Mouse (Mus musculus): ENCODE results near the gene Hs3st3a1. TPM values are rescaled to one million over a fixed set of nuclear protein-coding genes. Genes with fewer than 3 reads are reported as not detected.

Hs3st3a1 gene
- under 1 TPM; 0.36 to 0.43 TPM for total RNA-seq (2021)

DNA sequence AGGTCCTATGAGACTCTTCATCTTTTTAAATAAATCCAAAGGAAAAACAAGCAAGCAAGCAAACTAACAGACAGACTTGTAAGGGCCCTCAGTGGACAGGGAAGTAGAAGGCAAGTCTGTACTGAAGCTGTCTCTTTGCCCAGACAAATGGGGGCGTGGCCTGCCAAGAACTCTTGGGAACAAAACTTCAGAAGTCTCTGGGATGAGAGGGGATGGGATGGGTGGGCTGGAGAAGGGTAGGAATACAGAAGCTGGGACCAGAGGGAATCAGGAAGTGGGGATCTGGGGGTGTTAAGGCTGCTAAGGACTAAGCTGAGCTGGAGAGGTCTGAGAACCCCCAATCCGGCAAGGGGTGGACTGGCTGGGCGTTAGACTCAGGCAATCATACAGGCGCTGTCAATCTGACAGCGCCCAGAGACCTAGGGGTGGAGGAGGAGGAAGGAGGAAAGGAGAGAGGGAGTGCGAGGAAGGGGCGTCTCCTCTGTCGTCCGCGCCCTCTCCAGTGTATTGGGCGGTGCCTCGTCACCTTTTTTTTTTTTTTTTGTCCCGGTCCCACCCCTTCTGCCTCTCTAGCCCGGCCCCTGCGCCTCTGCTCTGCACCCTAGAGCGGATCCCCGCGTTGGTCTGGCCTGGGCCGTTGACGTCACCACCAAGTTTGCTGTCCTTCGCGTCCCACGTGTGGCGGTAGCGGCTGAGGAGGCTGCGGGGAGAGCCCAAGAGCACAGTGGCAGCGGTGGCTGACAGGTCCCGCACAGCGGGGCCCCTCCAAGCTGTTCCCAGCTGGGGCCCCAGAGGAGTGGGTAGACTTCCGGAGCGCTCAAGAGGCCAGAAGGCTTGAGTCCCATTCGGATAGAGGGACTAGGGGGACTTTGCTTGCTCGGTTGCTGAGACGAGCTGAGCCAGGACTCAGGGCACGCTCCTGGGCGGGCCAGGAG, at the start of gene Hs3st3a1:
TSS of gene Hs3st3a1 (plus strand) at position 722 of the 935 bp plus-strand sequence.
- intact Hi-C loops (cut with DNase I), result no loop called here
- DNase-seq, result peak; percentile 58 to 75

DNA sequence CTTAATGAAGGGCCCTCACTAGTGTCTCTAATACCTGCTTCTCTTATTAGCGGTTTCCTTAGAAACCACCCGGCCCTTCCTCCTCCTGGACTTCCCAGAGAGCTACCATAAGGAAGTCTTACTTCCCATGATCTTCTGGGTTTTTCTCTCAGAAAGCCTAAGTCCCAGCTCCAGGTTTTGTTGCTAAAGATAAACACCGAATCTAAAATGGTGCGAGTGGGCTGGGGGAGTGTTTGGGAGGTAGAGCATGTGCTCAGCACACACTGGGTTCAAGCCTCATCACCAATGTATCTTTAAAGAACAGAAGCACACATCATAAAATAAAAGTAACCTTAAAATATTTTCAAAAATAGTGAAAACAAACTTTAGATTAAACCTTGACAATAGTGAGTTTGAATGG, 48.8 kb upstream of the Hs3st3a1 start:
- intact Hi-C loops (cut with DNase I), result no loop called here

DNA sequence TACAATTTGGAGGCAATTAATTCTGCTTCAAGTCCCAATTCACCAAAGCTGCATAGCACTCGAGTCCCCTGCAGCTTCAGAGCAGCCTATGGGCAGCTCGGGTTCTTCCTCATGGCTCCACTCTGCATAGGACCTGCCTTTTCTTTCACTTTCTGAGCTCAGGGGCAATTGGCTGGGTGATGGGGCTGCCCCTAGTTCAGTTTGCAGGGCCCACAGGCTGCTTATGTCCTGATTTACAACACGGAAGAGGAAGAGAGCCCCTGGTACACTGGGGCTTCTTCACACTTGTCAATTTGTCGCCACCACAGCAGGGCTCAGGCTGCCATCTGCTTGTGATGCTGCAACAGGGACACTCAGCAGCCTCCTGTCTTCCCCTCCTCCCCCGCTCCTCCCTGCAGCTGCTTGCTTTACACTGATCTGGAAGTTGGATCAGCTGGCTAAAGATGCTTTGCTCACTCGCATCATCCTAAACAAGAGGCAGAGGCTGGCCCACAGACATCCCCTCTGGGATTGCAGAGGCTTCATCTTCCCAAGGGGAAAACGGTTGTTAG, 38.7 kb upstream of the Hs3st3a1 start:
- peak in 1 of 2 experiments; percentile 5 for DNase-seq
- intact Hi-C loops (cut with DNase I), result no loop called here

More for the DNA sequence above, 48.8 kb upstream of the Hs3st3a1 start:
- no peak for DNase-seq

DNA sequence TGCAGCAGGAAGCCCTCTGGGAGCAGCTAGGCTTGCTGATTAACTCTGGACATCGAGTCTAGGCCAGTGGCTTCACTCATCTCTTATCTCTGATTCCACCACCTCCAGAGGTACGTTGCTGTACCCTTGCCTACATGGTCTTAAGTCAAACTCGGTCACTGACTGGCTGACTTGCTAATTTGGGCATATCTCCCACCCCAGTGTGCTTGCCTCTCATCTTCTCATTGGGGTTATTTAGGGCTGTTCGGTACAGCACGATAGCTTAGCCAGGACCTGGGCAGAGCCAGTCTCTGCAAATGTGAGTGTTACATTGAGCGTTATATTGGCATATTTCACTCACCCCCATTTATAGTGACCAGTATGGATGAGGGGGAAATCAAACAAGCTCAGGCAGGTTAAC, 38.2 kb upstream of the Hs3st3a1 start:
- DNase-seq, result no peak
- intact Hi-C loops (cut with DNase I), result no loop called here

DNA sequence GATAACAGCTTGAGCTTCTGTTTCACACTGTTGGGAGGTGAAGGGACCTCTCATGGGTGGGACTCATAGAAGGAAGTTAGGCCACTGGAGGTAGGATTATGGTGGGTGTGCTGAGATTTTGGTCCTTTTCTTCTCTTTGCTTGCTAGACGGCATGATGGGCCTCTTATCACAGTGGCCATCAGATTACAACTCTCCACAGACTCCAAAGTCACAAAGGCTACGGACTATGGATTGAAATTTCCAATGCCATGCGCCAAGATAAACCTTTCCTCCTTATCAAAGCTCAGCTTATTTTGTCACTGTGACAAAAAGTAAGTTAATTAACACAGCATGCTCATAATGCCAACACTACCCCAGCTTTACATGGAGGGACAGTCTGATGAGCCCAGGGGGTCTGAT, 37.5 kb upstream of the Hs3st3a1 start:
- intact Hi-C loops (cut with DNase I), result no loop called here

DNA sequence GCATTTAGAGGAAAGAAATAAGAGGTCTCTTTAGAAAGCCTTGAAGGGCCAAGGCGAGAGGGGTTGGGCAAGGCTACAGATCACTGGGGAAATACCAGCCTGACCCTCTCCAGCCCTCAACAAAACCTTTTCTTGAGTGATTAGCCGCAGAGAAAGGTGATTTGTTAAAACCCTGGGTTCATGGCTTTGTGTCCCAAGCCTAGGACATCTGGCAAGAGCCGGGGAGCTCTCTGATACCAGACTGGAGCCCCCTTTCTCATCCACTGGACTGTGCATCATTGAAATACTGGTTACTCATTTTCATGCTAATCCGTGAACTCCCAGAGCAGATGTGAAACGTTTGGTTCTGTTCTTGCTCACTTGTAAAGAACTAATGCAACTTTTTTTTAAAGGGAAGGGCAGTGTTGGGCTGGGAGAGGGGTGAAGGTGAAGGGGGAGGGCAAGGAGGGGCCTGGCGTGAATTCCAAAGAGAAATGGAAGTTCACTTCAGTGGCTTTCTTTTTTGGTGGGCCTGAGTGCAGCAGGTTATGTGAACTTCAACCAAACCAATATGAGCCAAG, 34.5 kb upstream of the Hs3st3a1 start:
- DNase-seq, result no peak
- intact Hi-C loops (cut with DNase I), result no loop called here

More for the DNA sequence above, 37.5 kb upstream of the Hs3st3a1 start:
- DNase-seq, result no peak

DNA sequence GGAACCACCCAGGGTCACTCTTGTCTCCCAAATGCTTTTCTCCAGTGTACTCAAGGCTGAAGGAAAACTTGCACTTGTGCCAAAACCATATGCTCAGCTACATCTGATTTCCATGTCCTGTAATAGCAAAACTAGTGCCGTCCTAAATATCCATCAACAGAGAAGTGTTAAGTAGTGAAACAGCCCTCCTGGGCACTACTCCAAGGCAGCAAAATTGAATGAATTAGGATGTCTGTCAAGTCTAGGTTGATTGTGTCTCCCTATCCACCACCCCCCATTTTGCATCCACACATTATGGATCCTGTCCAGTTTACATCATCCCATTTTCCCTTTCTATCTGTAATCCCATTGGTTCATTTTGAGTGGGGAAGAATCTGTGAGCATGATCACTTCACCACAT, 16.2 kb upstream of the Hs3st3a1 start:
- intact Hi-C loops (cut with DNase I), result no loop called here
- no peak for DNase-seq

DNA sequence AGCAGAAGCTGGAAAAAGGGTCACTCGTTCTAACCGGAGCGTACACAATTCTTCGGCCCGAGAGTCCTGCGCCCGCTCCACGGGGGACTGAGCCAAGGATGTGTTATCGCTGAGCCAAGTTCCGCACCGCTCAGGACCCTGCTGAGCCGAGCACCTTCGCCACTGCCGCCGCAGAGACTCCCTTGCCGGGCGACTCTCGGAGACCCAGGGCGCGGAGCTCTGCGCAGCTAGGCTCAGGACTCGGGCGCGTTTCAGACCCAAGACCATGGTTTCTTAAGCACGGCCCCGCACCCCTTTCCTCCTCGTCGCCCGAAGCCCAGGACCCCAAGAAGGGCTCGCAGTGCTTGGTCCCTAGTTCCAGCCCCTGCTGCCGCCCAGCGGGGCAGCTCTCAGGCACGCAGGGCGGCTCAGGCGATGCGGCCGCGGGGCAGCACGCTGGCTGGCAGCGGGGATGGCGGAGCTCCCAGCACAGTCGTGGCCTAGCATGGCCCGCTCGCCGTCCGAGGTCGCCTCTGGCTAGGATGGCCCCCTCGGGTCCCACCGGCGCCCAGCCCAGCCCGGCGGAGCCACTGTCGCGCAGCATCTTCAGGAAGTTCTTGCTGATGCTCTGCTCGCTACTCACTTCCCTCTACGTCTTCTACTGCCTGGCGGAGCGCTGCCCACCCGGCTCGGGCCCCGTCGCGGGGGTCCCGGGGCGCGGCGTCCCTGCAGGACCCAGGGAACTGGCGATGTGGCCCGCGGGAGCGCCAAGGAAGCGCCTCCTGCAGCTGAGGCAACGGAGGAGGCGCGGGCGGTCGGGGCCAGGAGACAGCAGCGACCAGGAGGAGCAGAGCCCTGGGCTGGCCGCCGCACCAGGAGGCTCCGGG, 647 bp downstream of the Hs3st3a1 start:
- DNase-seq, result peak; percentile 23 to 49
- intact Hi-C loops (cut with DNase I), result no loop called here

DNA sequence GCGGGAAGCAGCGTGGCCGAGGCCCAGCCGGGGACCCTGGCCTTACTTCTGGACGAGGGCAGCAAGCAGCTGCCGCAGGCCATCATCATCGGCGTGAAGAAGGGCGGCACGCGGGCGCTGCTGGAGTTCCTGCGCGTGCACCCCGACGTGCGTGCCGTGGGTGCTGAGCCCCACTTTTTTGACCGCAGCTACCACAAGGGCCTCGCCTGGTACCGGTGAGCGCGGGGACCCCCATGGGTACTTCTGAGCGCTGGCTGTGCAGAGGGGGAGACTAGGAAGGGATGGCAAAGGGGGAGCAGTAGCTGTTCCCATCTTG, 1.2 kb downstream of the Hs3st3a1 start, which contains the start of gene F930015N05Rik:
TSS of gene F930015N05Rik (minus strand) at position 242 of the 316 bp plus-strand sequence.
- intact Hi-C loops (cut with DNase I), result no loop called here
- no peak for DNase-seq

DNA sequence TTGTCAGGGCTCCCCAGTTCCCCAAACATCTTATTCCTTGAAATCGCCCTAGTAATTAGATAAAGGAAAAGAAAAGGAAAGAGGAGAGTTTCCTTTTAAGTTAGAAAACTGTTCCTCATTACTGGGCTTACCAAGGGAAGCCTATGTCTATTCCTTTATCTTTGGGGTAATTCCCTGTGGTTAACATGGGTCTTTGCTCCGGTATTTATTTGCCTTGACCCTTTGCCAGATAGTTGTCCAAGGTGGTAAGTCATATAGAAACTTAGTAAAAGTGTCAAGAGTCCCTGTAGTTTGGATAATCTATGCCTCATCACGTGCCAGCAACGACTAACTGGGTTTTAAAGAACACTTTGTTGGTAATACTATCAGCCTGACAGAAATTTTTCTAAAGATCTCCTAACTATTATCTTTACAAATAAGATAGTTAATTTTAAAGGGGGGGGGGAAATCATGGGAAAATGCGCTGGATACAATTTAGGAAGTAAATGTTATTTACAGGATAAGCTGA, 1.7 kb downstream of the Hs3st3a1 start:
- intact Hi-C loops (cut with DNase I), result no loop called here
- DNase-seq, result no peak

DNA sequence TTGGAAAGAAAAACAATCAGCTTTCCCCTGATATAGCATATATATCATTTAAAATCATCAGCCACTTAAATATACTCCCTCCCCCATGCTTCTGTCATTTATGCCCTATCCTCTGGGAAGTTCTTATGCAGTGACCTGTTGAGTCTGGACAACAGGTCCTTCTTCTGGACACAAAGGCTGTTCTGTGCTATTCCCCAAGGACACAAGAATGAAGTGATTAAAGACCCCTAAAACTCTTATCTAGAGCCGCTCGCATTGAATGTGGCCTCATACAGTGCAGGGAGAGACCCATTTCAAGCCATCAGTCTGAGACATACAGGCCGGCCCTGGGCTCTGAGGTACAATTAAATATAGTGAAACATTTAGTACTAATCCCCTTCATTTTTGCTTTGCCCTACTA, 2.6 kb downstream of the Hs3st3a1 start:
- DNase-seq, result no peak
- intact Hi-C loops (cut with DNase I), result no loop called here

DNA sequence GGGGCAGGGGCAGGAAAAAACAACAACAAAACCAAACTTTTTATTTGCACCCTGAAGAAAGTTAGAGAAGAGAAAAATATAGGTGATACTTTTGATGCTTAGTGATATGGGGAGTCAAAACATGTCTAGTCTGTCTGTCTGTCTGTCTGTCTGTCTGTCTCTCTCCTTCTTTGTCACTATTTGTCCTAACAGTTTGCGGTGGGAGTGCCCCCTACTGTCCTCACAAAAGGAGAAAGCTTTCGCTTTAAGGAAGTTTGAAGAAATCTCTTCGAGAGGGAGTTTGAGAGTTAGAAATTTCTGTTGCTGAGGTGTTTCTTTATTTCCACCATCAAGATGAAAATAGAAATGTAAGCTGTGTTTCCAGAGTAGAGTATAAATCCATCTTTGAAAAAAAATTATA, 3.8 kb downstream of the Hs3st3a1 start:
- DNase-seq, result no peak
- intact Hi-C loops (cut with DNase I), result no loop called here

DNA sequence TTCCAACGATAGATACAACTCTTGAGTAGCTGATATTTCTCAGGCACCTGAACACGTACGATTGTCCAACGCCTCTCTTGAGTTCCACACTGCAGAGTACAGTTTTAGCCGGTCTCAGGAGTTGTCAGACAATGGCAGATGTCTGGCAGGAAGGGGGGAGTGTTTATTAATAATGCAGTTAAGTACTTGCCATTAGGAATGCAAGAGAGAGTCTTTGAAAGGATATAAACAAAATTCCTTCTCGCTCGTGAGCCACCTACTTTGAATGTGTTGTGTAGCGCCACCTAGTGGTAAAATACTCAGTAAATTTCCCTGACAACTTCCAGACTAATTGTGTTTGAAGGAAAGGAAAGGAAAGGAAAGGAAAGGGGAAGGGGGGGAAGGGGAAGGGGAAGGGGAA, 7.0 kb downstream of the Hs3st3a1 start:
- intact Hi-C loops (cut with DNase I), result loop anchor here (1.0 to 10.0 kb wide), 4 partner anchors 357 to 1040 kb away; no protein-coding TSS in a partner anchor
- DNase-seq, result peak in 1 of 2 experiments; percentile 13

DNA sequence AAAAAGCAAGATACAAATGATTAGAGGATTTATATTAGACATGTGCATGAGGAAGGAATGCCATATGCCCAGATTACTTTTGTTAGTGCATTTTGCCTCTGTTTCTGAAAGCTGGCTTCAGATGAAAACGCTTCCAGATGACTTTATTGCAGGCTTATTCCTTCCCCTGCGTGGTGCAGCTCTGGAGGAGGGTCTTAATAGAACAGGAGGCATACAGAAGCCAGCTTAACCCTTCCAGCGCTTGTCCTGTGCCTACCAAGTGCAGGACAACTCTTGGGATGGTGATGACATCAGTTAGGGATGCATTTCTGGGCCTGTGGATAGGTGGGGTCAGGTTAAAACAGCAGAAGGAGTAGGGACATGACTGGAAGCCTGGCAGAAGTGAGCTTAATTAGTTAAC, 7.6 kb downstream of the Hs3st3a1 start:
- intact Hi-C loops (cut with DNase I), result loop anchor here (1.0 to 10.0 kb wide), 4 partner anchors 358 to 1040 kb away; no protein-coding TSS in a partner anchor
- DNase-seq, result no peak

DNA sequence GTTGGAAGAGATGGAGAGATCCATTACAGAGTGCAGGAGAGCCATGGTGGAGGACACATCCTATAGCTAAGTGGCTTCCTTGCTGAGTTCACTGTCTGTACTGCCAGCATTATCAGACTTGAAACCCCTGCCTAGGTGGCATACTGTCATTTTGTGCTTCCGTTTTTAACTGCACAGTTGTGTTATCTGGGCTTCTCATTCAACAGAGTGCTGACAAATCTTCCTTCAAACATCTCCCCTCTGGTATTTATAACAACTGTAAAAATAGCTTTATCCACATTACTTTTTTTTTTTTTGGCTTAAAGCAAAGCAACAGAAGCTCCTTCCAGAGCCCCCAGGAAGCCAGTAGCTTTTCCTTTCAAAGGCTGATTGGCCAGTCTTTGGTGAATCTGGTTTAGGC, 10.1 kb downstream of the Hs3st3a1 start:
- DNase-seq, result no peak
- intact Hi-C loops (cut with DNase I), result loop anchor here (10.0 kb wide), 1 partner anchor 360 kb away; no protein-coding TSS in a partner anchor

DNA sequence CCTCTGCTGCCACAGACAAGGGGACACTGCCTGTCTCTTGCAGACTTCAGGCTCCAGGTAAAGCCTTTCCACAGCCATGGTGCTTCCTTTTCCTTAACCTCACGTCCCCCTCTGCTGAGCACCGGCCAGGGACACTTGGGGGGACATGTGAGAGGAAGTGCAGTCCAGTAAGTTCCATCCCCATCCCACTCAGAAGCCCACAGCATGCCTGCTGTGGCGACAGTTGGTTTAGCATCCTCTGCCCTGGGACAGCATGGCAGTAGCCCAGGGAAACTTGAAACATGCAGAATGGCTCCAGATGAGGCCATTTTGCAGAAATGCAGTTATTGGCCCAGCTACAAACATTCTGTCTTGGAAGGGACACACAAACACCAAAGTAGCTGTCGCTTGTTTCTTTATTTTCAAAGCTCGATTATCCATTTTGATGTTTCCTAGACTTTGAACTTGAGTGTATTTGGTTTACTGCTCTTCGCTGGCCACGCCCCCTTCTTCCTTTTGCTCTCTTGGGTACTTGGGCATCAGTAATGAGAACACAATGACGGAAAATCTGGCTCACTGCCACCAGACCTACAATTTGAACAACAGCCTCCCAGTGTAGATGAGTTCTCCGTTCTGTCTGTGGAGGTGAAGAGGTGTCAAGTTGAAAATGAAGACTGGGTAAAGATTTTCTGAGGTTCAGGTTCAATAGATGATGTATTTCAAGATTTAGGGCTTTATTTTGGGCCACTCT, 13.6 kb downstream of the Hs3st3a1 start:
- no peak for DNase-seq
- intact Hi-C loops (cut with DNase I), result loop anchor here (10.0 kb wide), 1 partner anchor 364 kb away; no protein-coding TSS in a partner anchor

DNA sequence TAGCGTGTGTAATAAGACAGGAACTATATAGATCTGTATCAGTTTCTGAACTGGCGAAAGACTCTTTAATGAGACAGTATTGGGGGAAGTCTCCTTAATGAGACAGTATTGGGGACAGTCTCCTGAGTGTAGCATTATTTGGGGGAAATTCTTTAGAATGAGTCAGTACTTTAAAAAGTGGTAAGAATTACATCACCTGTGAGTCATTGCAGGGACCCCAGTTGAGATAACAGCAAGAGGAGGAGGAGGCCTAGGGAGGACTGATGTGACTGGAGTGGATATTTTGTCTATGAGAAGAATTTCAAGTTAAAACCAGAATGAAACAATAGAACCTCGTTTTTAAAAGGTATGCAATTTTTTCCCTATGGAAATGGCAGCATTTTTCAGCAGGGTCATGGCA, 26.6 kb downstream of the Hs3st3a1 start:
- intact Hi-C loops (cut with DNase I), result no loop called here
- no peak for DNase-seq

DNA sequence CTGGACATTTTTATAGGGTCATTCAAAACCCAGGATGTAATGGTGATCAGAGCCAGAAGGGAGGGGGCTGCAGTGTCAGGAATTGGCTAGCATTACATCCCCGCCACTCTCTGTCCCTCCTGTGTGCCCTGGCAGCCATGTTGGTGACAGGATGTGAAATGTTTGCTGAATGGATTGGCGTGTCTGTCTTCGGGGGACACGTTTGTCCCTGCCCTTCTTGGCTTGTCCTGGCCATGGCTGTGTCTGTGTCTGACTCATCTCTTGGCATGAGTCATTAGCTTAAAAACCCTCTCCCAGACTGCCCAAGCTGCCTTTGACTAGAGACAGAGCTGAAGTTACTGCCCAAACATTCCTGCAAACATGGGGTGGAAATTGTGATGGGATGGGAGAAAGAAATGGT, 33.6 kb downstream of the Hs3st3a1 start:
- intact Hi-C loops (cut with DNase I), result no loop called here
- DNase-seq, result no peak

DNA sequence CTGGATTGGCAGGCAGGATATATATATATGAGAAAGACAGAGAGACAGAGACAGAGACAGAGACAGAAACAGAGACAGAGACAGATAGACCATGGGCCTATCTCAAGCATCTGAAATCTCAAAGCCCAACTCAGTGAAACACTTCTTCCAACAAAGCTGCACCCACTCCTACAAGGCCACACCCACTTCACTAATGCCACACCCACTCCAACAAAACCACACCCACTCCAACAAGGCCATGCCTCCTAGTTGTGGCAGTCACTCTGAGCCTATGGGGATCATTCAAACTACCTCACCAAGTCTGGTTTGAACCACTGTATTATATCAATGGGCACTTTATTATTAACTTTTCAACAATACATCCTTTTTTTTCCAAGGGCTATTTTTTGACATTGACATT, 35.6 kb downstream of the Hs3st3a1 start:
- intact Hi-C loops (cut with DNase I), result no loop called here
- DNase-seq, result no peak

DNA sequence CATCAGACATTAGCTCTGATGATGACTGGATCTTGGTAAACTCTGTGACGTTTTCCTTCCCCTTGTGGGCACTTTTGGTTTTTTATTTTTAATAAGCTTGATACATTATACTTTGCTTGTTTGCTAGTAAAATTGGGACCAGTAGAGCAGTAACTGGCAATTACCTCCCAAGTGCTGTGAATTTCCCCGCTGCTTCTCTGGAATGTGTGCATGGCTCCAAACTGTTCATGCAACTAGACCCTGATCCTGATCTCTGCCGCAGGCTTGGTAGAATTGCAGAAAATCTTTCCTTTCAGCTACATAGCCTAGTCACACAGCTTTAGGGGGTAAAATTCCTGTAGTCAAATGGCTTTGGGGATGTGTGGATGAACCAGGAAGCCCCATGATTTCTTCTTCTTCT, 38.5 kb downstream of the Hs3st3a1 start:
- DNase-seq, result no peak
- intact Hi-C loops (cut with DNase I), result no loop called here
